Mouse (Mus musculus) MEL-GATA-1-ER (cell line): Measurements from ENCODE around the gene Inip.

ENCODE experiments used
- DNase-seq: peaks from one replicate; pipeline ENCODE4 v3.0.0-alpha.2; 2012; ENCODE audit warnings: low read depth; ENCODE audit errors: extremely low read depth

The Inip gene

DNA sequence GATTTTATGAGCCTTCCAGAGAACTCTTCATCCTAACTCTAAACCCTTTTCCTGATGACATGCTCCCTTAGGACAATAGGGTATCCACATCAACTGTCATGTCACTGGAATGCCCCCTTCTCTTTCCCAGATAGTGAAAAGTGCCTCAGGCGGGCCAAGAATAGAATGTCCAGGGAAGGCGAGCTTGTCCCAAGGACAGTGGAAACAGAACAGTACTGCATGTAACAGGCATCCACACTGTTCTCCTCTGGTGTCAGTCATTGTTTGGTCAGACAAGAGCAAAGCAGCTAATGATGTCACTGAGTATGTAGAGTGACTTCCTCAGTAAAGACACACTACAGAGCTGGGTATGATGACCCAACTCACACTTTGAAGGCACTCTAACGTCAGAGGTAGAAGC, 23.6 kb downstream of the Inip start:
- no peak for DNase-seq

DNA sequence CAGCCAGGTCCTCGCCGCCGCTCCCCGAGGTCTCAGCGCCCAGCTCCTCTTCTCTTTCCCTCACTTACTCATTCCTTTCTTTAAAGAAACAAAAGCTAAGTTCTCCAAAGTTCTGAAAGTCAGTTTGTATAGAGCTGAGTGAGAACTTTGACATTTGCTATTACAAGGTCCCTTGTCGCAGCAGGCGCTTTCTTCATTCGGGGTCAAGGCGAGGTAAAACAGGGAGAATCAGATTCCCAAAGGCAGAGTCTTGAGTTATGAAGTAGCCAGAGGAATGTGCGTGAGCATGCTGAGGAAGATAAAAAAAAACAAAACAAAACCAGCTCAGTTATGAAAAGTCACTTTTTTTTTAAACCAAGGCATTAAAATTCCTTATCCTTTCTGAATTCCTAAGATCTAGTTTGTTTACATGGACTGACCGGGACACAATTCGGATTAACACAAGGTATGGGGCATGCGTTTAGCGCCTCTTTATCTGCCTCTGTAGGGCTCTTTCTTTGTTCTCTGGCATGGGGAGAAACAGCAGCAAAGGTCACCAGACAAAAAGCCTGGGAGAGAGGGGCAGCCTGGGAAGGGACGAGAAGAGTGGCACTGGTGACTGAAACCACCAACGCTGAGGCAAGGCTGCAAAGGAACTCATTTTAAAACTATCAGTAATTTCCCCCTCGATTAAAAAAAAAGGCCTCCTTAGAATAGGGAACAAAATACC, 29.1 kb downstream of the Inip start:
- DNase-seq, result no peak

GRCm38 (mm10) chr4:59767717-59768116, 33.7 kb downstream of the Inip start:
- peak; percentile 49 for DNase-seq

DNA sequence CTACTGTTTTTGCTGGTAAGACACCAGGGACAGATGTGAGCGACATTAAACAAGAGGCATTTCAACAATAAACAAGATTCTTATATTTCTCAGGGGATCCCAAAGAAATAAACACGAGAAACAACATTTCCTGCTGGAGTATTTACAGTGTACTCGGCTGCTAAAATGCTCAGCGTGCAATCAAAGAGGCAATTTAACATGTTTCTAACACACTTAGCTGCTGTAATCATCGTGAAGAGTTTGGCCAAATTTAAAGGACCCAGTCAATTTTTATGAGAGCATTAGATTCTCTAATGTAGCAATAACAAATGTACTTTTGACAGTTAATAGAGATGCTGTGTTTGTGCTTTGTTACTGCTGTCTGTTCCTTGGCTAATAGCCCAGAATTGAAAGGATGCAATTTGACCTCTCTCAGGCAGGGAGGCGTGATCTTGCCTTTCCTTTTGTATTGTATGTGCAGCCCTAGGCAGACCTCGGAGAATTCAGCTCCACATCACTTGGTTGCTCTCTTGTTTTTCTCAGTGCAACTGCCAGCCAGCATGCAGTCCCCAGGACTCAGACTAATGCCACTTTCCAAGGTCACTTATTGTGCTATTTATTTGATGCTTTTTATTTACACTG, 35.9 kb downstream of the Inip start:
- no peak for DNase-seq

- no peak for DNase-seq
Observed at GRCm38 (mm10) chr4:59764950-59765349, 36.4 kb downstream of the Inip start.

DNA sequence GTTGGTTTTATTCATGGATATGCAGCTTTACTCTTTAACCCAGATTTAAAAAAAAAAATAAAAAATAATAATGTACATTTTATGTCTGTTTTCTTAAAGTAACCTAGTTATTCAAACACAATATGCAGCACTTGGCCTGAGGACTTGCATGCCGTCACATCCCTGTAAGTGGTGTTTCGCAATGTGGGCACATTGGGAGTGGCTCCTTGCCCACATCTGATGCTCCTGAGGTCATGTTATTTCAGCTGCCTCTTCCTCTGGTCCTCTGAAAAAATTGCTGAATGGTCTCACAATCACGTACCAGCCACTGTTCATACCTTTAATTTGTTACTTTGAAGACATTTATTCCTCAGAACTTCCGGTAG, 40.0 kb downstream of the Inip start:
- no peak for DNase-seq

DNA sequence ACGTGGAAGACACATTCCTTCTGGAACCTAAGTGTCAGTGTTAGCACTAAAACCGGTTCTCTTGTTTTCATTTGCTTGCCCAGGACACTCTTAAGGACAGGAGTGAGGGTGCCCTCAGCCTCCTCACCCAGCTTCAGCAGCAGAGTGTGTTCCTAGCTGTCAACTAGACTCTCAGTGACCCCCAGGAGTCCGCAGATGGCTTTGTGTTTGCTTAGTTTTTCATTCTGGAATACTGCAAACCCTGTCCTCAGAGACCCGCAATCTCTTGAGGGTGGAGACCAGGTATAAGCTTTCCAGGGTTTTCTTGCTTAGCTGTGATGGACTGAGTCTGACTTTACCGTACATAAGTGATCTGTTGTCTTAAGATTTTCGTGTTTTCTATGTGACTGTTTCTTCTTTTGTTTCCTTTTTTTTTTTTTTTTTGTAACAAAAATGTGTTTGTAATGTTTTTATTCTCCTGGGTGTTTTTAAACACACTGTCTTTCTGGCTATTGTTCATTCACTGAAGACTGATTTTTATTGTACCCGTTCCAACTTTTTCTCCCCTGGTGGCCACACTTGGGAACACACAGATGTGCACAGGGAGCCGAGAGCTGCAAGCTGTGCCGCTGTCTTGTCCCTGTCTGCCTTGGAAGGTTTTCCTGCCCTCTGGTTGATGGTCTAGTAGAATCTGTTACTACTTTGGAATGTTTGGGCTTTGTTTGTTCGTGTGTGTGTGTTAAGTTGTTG, 40.6 kb downstream of the Inip start:
- DNase-seq, result no peak

DNA sequence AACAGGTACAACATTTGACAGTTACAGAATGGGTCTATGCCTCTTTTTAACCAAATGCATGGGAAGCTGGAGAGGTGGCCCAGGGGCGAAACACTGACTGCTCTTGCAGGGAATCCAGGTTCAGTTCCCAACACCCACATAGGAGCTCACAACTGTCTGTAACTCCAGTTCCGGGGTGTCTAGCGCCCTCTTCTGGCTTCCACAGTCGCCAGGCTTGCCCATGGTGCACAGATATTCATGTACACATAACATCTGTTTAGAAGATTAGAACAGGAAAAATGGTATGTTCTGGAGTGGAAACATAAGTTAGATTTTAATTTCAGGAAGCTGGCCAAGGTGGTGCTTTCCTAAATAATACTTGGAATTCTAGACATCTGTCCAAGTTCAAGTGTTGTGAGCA, 41.4 kb downstream of the Inip start:
- DNase-seq, result no peak

- DNase-seq, result no peak
Observed at GRCm38 (mm10) chr4:59757452-59758435, 43.6 kb downstream of the Inip start.

- DNase-seq, result peak; percentile 36
Observed at GRCm38 (mm10) chr4:59756332-59757082, 44.9 kb downstream of the Inip start.

GRCm38 (mm10) chr4:59753491-59754140, 47.8 kb downstream of the Inip start:
- DNase-seq, result no peak

DNA sequence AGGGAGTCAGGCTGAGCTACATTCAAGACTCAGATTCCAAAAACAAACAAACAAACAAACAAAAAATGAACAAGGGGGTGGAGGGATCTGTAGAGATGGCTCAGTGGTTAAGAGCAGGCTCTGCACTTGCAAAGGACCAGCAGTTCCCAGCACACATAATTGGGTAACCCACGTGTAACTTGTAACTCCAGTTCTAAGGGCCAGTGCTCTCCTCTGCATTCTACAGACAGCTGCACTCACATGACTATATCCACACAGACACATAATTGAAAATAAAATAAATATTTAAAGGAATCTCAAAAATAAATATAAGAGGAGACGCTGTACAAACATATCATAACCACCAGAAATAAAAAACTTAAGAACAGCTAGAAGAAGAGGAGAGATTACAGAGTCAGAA, 61.5 kb downstream of the Inip start:
- DNase-seq, result no peak

- peak; percentile 18 for DNase-seq
Observed at GRCm38 (mm10) chr4:59739321-59739720, 62.1 kb downstream of the Inip start.

GRCm38 (mm10) chr4:59731544-59731943, 69.8 kb downstream of the Inip start:
- DNase-seq, result no peak

GRCm38 (mm10) chr4:59728839-59729238, 72.5 kb downstream of the Inip start:
- DNase-seq, result no peak

- no peak for DNase-seq
Observed at GRCm38 (mm10) chr4:59727878-59728261, 73.5 kb downstream of the Inip start.

DNA sequence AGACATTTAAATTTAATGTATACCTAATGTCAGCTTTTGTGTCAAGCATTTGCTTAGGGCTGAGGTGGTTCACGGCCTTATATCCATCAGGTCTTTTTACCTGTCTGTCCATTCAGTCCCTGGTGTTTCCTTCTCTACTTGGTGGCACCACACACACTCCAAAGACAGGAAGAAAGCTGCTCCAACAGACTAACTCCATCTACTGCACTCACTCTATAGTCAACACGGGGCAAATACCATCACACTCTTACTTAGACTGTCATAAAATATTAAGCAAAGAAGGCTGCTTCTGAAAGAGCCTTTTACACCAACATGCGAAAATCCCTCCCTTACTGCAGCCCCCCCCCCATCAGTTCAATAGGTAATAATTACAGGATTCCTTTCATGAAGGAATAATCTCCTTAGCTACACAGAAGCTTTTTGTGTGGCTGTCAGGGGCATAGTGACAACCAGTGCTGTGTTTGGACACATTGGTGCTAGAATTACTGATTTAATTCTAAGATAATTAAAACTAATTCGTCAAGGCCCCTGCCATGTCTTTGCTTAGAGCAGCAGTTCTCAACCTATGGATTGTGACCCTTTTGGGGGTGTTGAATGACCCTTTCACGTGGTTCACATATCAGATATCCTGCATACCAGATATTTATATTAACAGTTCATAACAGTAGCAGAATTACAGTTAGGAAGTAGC, 74.1 kb downstream of the Inip start:
- DNase-seq, result no peak

- DNase-seq, result no peak
Observed at GRCm38 (mm10) chr4:59726501-59726900, 74.9 kb downstream of the Inip start.

DNA sequence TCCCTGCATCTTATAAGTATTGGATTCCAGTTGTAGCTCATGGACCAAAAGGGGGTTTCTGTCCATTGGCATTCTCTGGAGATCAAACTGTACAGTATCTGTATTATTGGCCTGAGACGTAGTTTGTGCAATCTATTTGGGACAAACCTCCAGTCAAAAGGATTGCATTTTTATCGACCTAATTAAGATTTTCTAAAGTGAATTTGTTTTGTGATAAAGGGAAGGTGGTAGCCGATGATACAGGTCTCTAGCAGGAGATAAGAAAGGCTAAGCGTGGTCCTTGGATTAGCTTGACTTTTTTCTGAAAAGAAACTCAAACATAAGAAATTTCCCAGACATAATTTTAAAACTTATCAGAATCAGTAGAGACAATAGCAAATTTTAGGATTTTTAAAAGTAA, 75.8 kb downstream of the Inip start:
- DNase-seq, result no peak

GRCm38 (mm10) chr4:59721811-59722210, 79.6 kb downstream of the Inip start:
- DNase-seq, result no peak
